Mouse (Mus musculus) forebrain, postnatal 0 days (tissue): ENCODE data around the gene Sdccag8. TPM values are rescaled to one million over a fixed set of nuclear protein-coding genes. Genes with fewer than 3 reads are reported as not detected.

Source experiments
- ATAC-seq: fragments of 200-750 bp; cut with Nextera tagmentation; 2 replicates; pipeline ENCODE4 v1.8.0; 2017; ENCODE audit warnings: mild to moderate bottlenecking, moderate library complexity
- DNase-seq: peaks from one replicate; pipeline ENCODE4 v3.0.0-alpha.2; 2015
- H3K27ac ChIP-seq: fragments of 300-500 bp; sonication (generic); 2 replicates; pipeline ENCODE4 v1.5.1; 2014; ENCODE audit warnings: low read depth, mild to moderate bottlenecking, antibody characterized with exemption, low read length, moderate library complexity, mixed read lengths
- H3K27me3 ChIP-seq: fragments of 300-500 bp; sonication (generic); 2 replicates; pipeline ENCODE4 v1.6.1; 2014; ENCODE audit warnings: mild to moderate bottlenecking, low read length, mixed read lengths; ENCODE audit not compliant: insufficient read depth
- H3K36me3 ChIP-seq: fragments of 300-500 bp; sonication (generic); 2 replicates; pipeline ENCODE4 v1.6.1; 2014; ENCODE audit warnings: mild to moderate bottlenecking, moderate library complexity; ENCODE audit not compliant: insufficient read depth
- H3K4me1 ChIP-seq: fragments of 300-500 bp; sonication (generic); 2 replicates; pipeline ENCODE4 v1.6.1; 2014; ENCODE audit warnings: antibody characterized with exemption; ENCODE audit not compliant: insufficient read depth
- H3K4me2 ChIP-seq: fragments of 300-500 bp; sonication (generic); 2 replicates; pipeline ENCODE4 v1.6.1; 2014; ENCODE audit warnings: low read depth, mild to moderate bottlenecking, moderate library complexity
- H3K4me3 ChIP-seq: fragments of 300-500 bp; sonication (generic); 2 replicates; pipeline ENCODE4 v1.5.1; 2014; ENCODE audit warnings: low read depth, low read length, mixed read lengths
- H3K9ac ChIP-seq: fragments of 300-500 bp; sonication (generic); 2 replicates; pipeline ENCODE4 v1.6.1; 2014; ENCODE audit warnings: mild to moderate bottlenecking
- H3K9me3 ChIP-seq: fragments of 300-500 bp; sonication (generic); 2 replicates; pipeline ENCODE4 v1.6.1; 2016; ENCODE audit warnings: low read length
- CTCF ChIP-seq: sonication (generic); IDR thresholded peaks from 2 replicates; pipeline ENCODE4 v1.5.1; 2016; ENCODE audit warnings: antibody characterized with exemption, control low read depth, low read depth
- WGBS: fragments of 180-500 bp; shearing (Covaris S2); extraction: QIAGEN DNeasy Blood & Tissue Kit; methylation state at CpG from one replicate; pipeline ENCODE4 v1.1.7; 2014; 5-methylcytosine and 5-hydroxymethylcytosine counted together
- polyA plus RNA-seq: library from polyadenylated mRNA; unstranded; fragments of >200 nt; fragmentation: Nextera tagmentation; extraction: Ambion mirVana; gene quantifications from 2 replicates; pipeline ENCODE4 v1.2.1, GENCODE M21; 2015
- total RNA-seq: library from RNA; depleted of rRNA; stranded (reverse); fragments of >200 nt; gene quantifications from 2 replicates; pipeline ENCODE4 v1.2.3, GENCODE M21; 2014

Sdccag8 gene
- total and polyA plus RNA-seq, 2 experiments from 2014 or later = 14.0 to 32.8 TPM

DNA sequence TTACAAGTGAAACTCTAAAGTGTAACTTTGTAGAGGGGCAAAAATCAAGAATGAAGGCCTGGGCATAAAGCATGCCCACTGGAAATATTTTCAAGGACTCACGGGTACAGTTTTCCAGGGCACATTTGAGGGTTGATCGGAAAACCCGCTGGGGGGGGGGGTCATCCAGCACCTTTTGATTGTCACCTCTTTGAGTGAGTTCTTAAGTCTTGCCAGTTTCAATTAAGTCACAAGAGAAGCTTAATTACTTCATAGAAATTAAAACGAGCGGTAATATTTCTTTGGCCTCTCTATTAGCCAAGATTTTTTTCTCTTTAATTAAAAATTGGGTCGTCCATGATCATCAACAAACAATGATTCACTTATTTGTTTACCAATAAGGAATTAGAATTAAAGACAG, 182.8 kb downstream of the Sdccag8 start:
- Histone ChIP-seq H3K4me1 (peaks cover 41% of the 10 kb centered on the region), H3K36me3 (no peaks in the 10 kb centered on the region), H3K4me2 (peak overlapping the region; percentile 29; the same call in 1 of the 2 replicates), H3K27me3 (no peaks in the 10 kb centered on the region), H3K9me3 (no peaks in the 10 kb centered on the region), H3K4me3 (no peak overlapping the region), H3K27ac (peak overlapping the region; percentile 89), H3K9ac (peak overlapping the region; percentile 50; the same call in 1 of the 2 replicates)
- WGBS = 19% methylated on average over 6 of the region's 6 CpGs
- ATAC-seq = no peak
- no peak for TF ChIP-seq CTCF
- DNase-seq = no peak

DNA sequence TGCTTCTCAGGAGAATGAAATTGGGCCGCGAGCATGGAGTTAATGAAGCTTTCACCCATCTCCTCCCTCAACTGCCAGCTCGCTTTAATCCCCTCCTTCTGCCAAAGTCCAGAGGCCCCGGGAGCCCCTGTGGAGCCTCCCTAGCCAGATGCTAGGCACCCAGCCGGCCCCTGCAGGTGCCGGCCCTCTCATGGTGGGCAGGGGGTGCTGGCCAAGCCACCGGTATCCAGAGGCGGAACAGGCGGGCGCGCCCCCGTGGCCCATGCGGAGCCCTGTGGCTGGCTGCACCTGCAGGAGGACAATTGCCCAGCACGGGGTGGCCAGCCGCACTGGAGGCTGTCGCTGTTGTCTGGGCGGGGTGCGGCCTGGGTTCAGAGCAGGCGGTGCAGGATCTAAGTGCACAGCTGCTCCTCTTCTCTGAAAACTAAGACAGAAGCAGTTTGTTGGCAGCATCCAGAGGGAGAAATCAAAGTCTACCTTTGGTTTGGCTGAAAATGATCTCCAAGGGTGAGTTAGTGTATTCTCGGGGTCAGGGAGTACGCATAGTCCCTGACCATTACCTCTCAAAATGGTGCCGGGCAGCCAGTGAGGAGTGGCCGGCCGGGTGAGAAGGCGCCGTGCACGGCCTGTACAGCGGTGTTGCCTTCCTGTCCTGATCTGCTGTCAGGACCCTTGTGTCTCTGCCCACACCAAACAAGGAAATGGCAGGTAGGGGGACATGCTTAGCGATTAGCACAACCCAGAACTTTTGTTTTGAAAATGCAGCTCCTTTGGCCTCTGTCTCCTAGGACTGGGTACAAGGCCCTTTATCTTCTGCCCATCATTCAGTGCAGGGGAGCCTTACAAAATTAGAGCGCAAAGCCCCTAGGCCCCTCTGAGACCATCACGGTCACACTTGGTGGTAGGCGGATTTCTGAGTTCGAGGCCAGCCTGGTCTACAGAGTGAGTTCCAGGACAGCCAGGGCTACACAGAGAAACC, 183.5 kb downstream of the Sdccag8 start:
- Histone ChIP-seq H3K4me2 (peak overlapping the region; percentile 35), H3K9ac (peak overlapping the region; percentile 50), H3K4me3 (no peak overlapping the region), H3K4me1 (peaks cover 42% of the 10 kb centered on the region), H3K27me3 (no peaks in the 10 kb centered on the region), H3K27ac (peak overlapping the region; percentile 89), H3K36me3 (no peaks in the 10 kb centered on the region), H3K9me3 (no peaks in the 10 kb centered on the region)
- WGBS = 27% methylated on average over 33 of the region's 33 CpGs
- ATAC-seq (no peak), DNase-seq (peak; percentile 48)
- TF ChIP-seq CTCF = no peak

DNA sequence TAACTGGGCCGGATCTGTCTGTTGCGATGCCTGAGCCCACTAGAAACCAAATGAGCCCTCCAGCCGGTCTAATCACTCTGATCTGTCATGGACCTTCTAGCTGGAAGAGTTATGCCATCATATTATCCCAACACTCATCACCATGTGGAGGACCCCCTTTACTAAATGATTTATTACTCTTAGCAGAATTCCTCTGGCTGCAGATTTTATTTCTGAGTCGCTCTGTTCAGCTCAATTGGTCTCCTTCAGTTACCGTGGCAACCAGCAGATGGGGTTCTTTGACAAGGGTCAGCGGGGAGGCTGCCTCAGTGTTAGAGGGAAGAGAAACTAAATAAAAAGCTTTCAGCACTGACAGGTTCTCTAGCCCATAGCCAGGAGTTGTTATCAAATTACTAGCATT, 184.6 kb downstream of the Sdccag8 start:
- Histone ChIP-seq H3K4me2 (no peak overlapping the region), H3K4me1 (peaks cover 41% of the 10 kb centered on the region), H3K4me3 (no peak overlapping the region), H3K9ac (peak overlapping the region; percentile 10; the same call in 1 of the 2 replicates), H3K27me3 (no peaks in the 10 kb centered on the region), H3K9me3 (no peaks in the 10 kb centered on the region), H3K36me3 (no peaks in the 10 kb centered on the region), H3K27ac (peak overlapping the region; percentile 89)
- TF ChIP-seq CTCF = peak; percentile 52
- DNase-seq (peak; percentile 77), ATAC-seq (peak; percentile 28)
- WGBS = 13% methylated on average over 6 of the region's 6 CpGs

DNA sequence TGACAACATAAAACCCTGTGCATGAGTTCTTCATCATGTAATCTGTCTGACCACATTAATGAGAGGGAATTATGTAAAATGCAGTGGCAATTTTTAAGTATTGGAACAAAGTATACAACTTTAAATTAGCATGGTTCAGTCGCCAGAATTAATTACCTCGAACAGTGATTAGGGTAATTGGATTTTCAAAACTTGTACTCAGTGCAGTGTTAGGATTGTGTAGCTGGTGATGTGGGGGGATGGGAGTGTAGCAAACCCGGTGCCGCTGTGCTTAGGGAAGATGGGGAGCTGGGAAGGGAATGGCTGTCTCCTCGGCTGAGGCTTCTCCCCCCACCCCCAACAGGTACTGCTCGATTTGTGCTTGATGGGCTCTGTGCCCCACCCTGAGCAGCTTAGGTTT, 188.5 kb downstream of the Sdccag8 start:
- Histone ChIP-seq H3K27ac (no peak overlapping the region), H3K4me3 (no peak overlapping the region), H3K4me2 (no peak overlapping the region), H3K27me3 (no peaks in the 10 kb centered on the region), H3K9ac (no peak overlapping the region), H3K36me3 (no peaks in the 10 kb centered on the region), H3K9me3 (no peaks in the 10 kb centered on the region), H3K4me1 (peaks cover 17% of the 10 kb centered on the region)
- DNase-seq (no peak), ATAC-seq (peak; percentile 40)
- 13% methylated on average over 6 of the region's 6 CpGs for WGBS
- TF ChIP-seq CTCF = no peak

DNA sequence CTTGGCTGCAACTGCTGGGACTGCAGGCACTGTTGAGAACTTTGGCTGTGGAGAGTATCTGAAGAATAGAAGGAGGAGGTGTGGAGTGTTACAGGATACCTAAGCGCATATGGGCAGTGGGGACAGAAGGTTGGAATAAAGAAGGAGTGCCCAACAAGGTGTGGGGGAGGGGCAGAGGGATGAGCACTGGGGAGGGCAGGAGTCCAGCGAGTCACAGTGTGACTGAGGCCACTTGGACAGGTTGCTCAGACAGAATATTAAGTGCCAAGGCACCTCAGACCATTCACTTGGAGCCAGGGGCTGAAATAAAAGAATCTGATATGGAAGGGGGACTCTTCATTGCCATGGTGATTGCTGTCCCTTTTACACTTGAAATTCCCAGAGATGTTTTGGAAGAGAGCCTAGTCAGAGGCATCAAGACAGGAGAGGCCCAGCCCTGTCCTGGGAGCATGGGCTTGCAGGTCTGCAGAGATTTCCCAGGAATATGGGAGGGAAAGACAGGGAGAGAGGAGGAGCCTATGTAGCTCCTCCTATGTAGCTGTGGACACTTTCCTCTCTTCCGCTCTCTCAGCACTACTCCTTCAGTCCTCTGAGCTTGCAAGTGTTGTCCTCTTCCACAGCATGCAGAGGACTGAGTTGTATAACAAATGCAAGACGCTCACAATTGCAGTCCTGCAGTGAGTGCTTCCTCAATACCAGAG, 189.7 kb downstream of the Sdccag8 start:
- 0 out of 2 replicates have a peak overlapping the region, but pooled peaks have one; percentile 21 for H3K27ac ChIP-seq
- H3K9ac ChIP-seq = no peak overlapping the region
- H3K4me3 ChIP-seq = no peak overlapping the region
- 49% methylated on average over 4 of the region's 4 CpGs for WGBS
- no peak for TF ChIP-seq CTCF
- H3K4me1 ChIP-seq = peaks cover 9% of the 10 kb centered on the region
- DNase-seq (no peak), ATAC-seq (peak; percentile 10; the same call in 1 of the 2 replicates)
- H3K9me3 ChIP-seq = no peaks in the 10 kb centered on the region
- H3K36me3 ChIP-seq = no peaks in the 10 kb centered on the region
- no peak overlapping the region for H3K4me2 ChIP-seq
- no peaks in the 10 kb centered on the region for H3K27me3 ChIP-seq

DNA sequence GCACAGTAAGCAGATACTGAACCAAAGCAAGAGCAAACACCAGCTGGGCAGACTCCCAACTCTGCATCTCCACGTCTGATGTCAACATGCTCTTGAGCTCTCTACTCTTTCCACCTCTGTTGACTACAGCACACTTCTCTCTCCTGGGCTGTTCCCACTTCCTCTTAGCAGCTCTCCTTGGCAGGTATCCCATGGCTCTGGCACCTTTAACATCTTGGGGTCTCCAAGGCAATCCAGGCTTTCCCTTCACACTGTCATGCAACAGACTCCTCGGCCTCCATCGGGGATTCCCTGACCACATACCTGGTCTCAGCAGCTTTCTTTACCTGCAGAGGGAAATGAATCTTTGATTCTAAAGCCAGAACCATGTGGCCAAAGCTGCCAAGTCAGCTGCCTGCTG, 192.9 kb downstream of the Sdccag8 start:
- no peaks in the 10 kb centered on the region for H3K36me3 ChIP-seq
- peaks cover 5% of the 10 kb centered on the region; the same call in 1 of the 2 replicates for H3K4me1 ChIP-seq
- H3K27me3 ChIP-seq = no peaks in the 10 kb centered on the region
- H3K4me3 ChIP-seq = no peak overlapping the region
- no peak overlapping the region for H3K4me2 ChIP-seq
- H3K9me3 ChIP-seq = no peaks in the 10 kb centered on the region
- H3K9ac ChIP-seq = no peak overlapping the region
- ATAC-seq = no peak
- DNase-seq = no peak
- WGBS = 80% methylated on average over 3 of the region's 3 CpGs
- no peak for TF ChIP-seq CTCF
- no peak overlapping the region for H3K27ac ChIP-seq

DNA sequence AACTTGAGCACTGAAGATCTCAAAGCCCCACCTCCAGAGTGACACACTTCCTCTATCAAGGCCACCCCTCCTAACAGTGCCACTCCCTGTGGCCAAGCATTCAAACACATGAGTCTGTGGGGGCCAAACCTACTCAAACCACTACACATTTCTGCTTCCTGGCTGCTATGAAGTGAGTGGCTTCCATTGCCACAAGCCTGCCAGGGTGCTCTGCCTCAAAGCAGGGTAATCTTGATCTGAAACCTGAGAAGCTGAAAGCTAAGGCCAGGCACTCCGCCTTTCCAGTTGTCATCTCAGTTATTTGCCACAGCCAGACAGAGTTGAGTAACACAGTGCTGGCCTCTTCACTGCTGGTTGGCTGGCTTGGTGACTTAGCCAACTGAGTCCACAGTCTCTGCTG, 194.3 kb downstream of the Sdccag8 start:
- Histone ChIP-seq H3K4me3 (no peak overlapping the region), H3K9me3 (no peaks in the 10 kb centered on the region), H3K4me1 (no peaks in the 10 kb centered on the region; the same call in 1 of the 2 replicates), H3K27me3 (no peaks in the 10 kb centered on the region), H3K4me2 (no peak overlapping the region), H3K27ac (no peak overlapping the region), H3K36me3 (no peaks in the 10 kb centered on the region), H3K9ac (no peak overlapping the region)
- WGBS = 93% methylated on average over 1 of the region's 1 CpGs
- ATAC-seq = no peak
- no peak for DNase-seq
- TF ChIP-seq CTCF = no peak
